Mouse (Mus musculus) G1E (cell line): ENCODE measurements around the gene Acot1.
"Not testable (repeated sequence)": the region's sequence is repeated elsewhere in the genome, so short reads cannot be mapped to it uniquely, and the experiment has no call there.

ENCODE experiments used
- CTCF ChIP-seq: IDR thresholded peaks from 2 replicates; pipeline ENCODE4 v1.5.1; 2012; ENCODE audit warnings: low read depth, low read length, inconsistent platforms, mixed read lengths
- GATA2 ChIP-seq: IDR thresholded peaks from 2 replicates; pipeline ENCODE4 v1.6.1; 2012; ENCODE audit warnings: low read depth, low read length, inconsistent platforms, borderline replicate concordance

- TF ChIP-seq CTCF, GATA2: not testable (repeated sequence)
These were observed 24.0 kb downstream of the Acot1 start for GRCm38 (mm10) chr12:84033302-84033701.
